Mouse (Mus musculus) left cerebral cortex, postnatal 14 days (tissue): ENCODE measurements around the gene Srsf9. TPM values are rescaled to one million over a fixed set of nuclear protein-coding genes. Genes with fewer than 3 reads are reported as not detected.
"Not testable (repeated sequence)": the region's sequence is repeated elsewhere in the genome, so short reads cannot be mapped to it uniquely, and the experiment has no call there.

ENCODE experiments used
- DNase-seq, 2 experiments: peaks; one replicate each; pipeline ENCODE4 v3.0.0; 2021 to 2022; ENCODE audit warnings: low spot score in 2 of 2, mixed read lengths in 1 of 2
- intact Hi-C: fragments of 180-260 bp; cut with DNase I; formaldehyde crosslinking; loops from one replicate; pipeline ENCODE4 v1.15.1; 2025
- long read RNA-seq, 2 experiments: library from polyadenylated mRNA; stranded (forward); transcript quantifications; one replicate each; pipeline ENCODE4 v2.0.0; 2021
- total RNA-seq, 2 experiments: library from RNA; stranded (reverse); gene quantifications; 2 replicates each; pipeline ENCODE4 v1.2.3; 2021

Gene Srsf9
- total RNA-seq = 10 to 100 TPM; 73.4 to 75.5 TPM
- long read RNA-seq, experiment 1, transcript Srsf9-205 (6 exons, 1,392 nt) = minor isoform, 32 of 108 reads
- long read RNA-seq, experiment 1, transcript Srsf9-201 (4 exons, 1,162 nt) = major isoform, 42 of 108 reads
- long read RNA-seq, experiment 1, partial matches to known transcripts = 3 of 108 reads
- long read RNA-seq, experiment 1, other reads (novel, unspliced or antisense) = 31 of 108 reads
- long read RNA-seq, experiment 2, transcript Srsf9-205 (6 exons, 1,392 nt) = minor isoform, 32 of 112 reads
- long read RNA-seq, experiment 2, transcript Srsf9-201 (4 exons, 1,162 nt) = major isoform, 44 of 112 reads
- long read RNA-seq, experiment 2, partial matches to known transcripts = 7 of 112 reads
- long read RNA-seq, experiment 2, other reads (novel, unspliced or antisense) = 29 of 112 reads

DNA sequence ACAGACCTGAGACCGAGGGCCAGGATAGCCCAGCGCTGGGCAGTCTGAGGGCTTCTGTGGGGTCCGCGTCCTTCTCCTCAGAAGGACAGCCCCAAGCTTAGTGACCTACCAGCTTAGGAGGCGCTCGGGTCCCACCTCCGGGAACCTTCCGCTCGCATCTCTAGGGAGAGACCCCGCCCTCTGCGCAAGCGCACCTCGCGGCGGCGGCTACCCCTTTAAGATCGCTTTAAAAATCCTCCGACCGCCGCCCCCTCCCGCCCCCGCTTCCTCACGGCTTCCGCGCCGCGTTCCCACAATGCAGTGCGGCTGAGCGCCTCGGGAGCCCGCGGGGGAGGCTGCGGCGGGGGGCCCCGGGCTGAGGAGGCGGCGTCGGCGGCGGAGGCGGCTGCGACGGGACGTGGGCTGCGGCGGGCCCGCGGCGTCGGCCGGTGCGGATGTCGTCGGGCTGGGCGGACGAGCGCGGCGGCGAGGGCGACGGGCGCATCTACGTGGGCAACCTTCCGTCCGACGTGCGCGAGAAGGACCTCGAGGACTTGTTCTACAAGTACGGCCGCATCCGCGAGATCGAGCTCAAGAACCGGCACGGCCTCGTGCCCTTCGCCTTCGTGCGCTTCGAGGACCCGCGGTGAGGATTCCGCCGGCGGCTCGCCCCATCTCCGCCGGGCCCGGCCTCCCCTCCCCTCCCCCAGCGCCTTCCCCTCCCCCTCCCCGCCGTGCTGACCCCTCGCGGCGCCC is at the start of gene Srsf9:
Gene Srsf9, plus strand, starts transcription at position 303 of the 735 bp plus-strand sequence.
- intact Hi-C loops = no loop called here

GRCm38 (mm10) chr5:115278053-115278452 is 48.9 kb upstream of the Srsf9 start:
- intact Hi-C loops = no loop called here

More for the DNA sequence above, at the start of gene Srsf9:
- DNase-seq = peak; percentile 95 to 96

GRCm38 (mm10) chr5:115278785-115279184 is 48.2 kb upstream of the Srsf9 start:
- no peak for DNase-seq
- intact Hi-C loops = no loop called here

More at GRCm38 (mm10) chr5:115278053-115278452, 48.9 kb upstream of the Srsf9 start:
- no peak for DNase-seq

DNA sequence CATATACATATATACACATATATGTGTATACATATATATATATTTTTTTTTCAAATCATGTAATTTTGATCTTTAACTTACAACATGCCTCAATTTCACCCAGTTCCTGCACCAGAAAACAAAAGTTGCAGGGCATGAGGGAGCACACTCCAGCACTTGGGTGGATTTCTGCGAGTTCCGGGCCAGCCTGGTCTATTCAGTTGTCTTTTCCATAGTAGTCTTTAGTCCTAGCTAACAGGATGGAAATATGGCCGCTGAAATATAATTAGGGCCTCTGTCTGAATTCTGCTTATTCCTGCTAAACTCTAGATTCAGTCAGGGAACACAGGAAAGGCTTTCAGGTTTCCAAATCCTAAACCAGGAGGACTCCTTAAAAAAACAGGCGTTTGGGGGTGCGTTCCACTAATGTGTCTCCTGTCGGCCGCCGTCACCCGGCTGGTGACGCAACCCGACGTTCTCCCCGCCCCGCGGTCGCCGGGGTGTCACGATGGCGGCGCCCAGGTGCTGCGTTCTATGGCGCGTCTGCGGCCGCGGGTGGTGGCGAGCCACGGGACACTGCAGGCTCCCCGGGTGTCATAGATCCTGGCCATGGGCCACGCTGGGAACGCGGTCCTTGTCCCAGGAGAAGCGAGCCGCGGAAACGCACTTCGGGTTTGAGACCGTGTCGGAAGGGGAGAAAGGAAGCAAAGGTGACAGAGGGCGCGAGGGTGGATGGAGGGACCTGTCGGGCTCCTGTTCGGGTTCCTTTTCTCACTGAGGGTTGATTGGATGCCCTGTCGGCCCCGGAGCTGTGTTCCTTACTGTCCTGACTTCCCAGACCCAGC is 47.5 kb upstream of the Srsf9 start, which contains the start of gene Coq5:
Gene Coq5, plus strand, starts transcription at position 441 of the 824 bp plus-strand sequence.
- intact Hi-C loops = no loop called here

DNA sequence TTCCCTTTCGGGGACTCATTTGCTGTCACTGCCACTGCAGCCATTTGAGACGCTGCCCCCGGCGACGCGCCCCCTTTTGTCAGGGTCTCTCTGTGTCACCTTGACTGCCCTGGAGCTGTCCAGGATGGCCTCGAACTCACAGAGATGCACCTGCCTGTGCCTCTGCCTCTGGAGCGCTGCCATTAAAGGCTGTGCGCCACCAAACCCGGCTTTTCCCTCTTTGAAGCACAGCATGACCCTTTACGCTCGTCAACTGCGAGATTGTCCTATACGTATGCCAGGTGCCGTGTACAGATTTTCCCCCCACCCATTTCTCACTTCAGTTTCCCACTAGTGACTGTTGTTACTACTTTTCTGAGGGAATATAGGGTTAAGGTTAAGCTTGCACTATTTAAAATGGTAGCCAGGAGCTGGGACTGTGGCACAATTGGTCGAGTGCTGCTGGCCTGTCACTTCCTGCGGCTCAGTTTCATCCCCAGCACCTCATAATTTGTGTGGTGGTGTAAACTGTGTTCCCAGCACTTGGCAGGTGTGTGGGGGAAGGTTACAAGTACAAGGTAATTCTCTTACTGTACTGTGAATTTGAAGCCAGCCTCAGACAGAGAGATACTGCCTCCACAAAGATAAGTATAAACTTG is 46.8 kb upstream of the Srsf9 start:
- DNase-seq = no peak
- intact Hi-C loops = no loop called here

More for the DNA sequence above, 47.5 kb upstream of the Srsf9 start, which contains the start of gene Coq5:
- DNase-seq = peak; percentile 85 to 91

DNA sequence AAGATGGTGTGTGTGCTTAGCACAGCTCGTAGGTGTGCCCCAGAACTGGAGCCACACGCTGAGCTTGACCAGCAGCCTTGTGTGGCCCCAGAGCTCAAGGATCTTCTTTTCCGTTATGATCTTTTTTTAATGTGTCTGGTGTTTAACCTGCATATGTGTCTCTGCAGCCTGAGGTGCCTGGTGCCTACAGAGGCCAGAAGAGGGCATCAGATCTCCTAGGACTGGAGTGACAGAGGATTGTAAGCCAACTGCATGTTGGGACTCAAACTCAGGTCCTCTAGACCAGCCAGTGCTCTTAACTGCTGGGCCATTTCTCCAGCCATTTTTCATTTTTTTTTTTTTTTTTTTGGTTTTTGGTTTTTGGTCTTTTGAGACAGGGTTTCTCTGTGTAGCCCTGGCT is 42.2 kb upstream of the Srsf9 start:
- no peak for DNase-seq
- intact Hi-C loops = no loop called here

DNA sequence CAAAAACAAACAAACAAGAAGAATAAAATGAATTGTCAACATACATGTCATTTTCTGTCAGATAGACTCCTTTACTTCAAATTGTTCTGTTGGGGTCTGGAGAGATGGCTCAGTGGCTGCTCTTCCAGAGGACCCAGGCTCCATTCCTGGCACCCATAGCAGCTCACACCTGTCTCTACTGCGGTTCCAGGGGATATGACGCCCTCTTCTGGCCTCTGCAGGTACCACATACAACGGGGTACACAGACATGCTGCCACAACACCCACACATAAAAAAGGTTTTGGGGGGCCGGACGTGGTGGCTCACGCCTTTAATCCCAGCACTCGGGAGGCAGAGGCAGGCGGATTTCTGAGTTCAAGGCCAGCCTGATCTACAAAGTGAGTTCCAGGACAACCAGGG is 32.8 kb upstream of the Srsf9 start:
- intact Hi-C loops = no loop called here
- no peak for DNase-seq

DNA sequence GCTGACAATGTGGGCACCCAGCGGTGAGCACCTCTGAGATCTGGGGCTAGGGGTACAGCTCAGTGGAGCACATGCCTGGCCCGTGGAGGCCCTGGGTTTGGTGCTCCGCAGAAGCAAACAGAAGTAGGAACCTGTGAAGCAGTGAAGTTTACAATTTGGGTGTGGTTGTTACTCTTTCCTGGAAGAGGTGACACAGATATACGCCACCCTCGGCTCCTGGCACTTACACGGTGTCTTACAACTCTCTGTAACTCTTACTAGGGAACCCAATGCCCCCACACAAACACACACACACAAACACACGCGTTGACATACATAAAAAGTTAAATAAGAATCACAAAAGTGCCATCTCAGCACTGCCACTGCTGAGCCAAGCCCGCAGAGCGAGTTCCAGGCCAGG is 30.6 kb upstream of the Srsf9 start:
- intact Hi-C loops = no loop called here
- no peak for DNase-seq

DNA sequence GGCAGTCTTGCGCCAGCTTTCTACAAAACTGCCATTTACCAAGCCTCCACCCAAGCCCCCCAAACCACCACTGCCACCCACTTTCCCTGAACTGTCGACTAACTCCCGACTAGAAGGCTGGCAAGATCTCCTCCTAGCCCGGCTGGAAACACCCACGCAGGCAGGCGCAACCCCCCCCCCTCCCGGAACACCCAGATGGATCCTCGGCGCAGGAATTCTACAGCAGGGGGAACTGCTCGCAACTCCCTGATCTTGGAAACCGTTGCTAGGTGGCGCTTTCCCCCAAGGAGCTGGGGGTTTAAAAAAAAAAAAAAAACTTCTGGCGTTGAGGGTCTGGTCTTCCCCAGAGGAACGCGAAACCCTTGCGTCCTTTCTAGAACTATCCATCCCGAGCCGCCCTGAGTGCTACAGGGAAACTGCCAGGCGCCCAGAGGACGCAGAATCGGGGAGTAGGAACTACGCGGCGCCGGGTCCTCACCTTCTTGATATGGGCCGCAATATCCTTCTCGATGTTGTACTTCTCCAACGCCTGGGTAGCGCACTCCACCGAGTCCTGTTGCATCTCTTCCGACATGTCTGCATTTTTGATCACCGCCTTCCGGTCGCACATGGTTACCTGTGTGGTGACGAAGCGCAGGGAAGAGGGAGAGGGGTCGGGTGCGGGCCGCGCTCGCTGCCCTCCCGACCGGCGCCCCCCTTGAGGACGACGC is 26.8 kb upstream of the Srsf9 start:
- intact Hi-C loops = loop anchor here (1.0 to 5.0 kb wide), 2 partner anchors 19 to 42 kb away; partner anchors contain the start of genes Gatc and Triap1
- peak; percentile 62 to 74 for DNase-seq

- intact Hi-C loops = loop anchor here (1.0 to 5.0 kb wide), 2 partner anchors 18 to 41 kb away; partner anchors contain the start of genes Gatc and Triap1
- peak; percentile 99 to 100 for DNase-seq
These were observed 26.0 kb upstream of the Srsf9 start, which contains the start of gene Dynll1 for GRCm38 (mm10) chr5:115300792-115301614. Dynll1 (minus strand) TSS chr5:115300999.

- DNase-seq = no peak
- intact Hi-C loops = loop anchor here (5.0 kb wide), 1 partner anchor 41 kb away; the partner anchor contains the start of genes Gatc and Triap1
These were observed 25.4 kb upstream of the Srsf9 start for GRCm38 (mm10) chr5:115301615-115302014.

GRCm38 (mm10) chr5:115302190-115302589 is 24.8 kb upstream of the Srsf9 start:
- not testable (repeated sequence) for DNase-seq
- intact Hi-C loops = loop anchor here (5.0 kb wide), 1 partner anchor 40 kb away; the partner anchor contains the start of genes Gatc and Triap1

- intact Hi-C loops = no loop called here
- DNase-seq = no peak
These were observed 14.6 kb upstream of the Srsf9 start for GRCm38 (mm10) chr5:115312354-115312753.

- no peak for DNase-seq
- intact Hi-C loops = no loop called here
These were observed 13.9 kb upstream of the Srsf9 start for GRCm38 (mm10) chr5:115312816-115313667.

DNA sequence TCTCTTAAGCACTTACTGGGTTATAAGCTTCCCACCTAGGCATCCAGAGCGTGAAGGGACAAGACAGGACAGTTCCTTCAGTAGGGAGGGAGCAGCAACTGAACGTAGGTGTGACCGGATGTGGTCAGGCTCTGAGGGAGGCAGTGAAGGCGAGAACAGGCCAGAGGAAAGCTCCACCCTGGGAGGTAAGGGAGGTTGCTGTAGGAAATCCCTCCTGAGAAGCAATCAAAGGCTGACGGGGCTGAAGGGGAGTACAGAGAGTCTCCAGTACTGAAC is 13.4 kb upstream of the Srsf9 start:
- intact Hi-C loops = no loop called here
- no peak for DNase-seq

- intact Hi-C loops = no loop called here
- no peak for DNase-seq
These were observed 9.9 kb upstream of the Srsf9 start for GRCm38 (mm10) chr5:115316968-115317644.
